Mouse (Mus musculus) embryonic fibroblast, embryonic 13.5 days (primary cell): ENCODE data around the gene 3110082I17Rik. TPM values are rescaled to one million over a fixed set of nuclear protein-coding genes. Genes with fewer than 3 reads are reported as not detected.

Source experiments
- H3K27ac ChIP-seq: 2 replicates; pipeline ENCODE4 v1.5.1; 2012; ENCODE audit warnings: low read length, control low read depth, inconsistent platforms; ENCODE audit not compliant: insufficient read depth
- H3K4me1 ChIP-seq: 2 replicates; pipeline ENCODE4 v1.6.1; 2011; ENCODE audit warnings: low read length; ENCODE audit not compliant: control insufficient read depth, insufficient read depth
- H3K4me3 ChIP-seq: 2 replicates; pipeline ENCODE4 v1.5.1; 2011; ENCODE audit warnings: mild to moderate bottlenecking, control low read depth, low read length; ENCODE audit not compliant: insufficient read depth
- CTCF ChIP-seq: IDR thresholded peaks from 2 replicates; pipeline ENCODE4 v1.5.1; 2011; ENCODE audit warnings: mild to moderate bottlenecking, control low read depth, low read length, moderate library complexity, borderline replicate concordance; ENCODE audit not compliant: insufficient read depth
- POLR2A ChIP-seq: IDR thresholded peaks from 2 replicates; pipeline ENCODE4 v1.6.1; 2011; ENCODE audit warnings: low read depth, mild to moderate bottlenecking, control low read depth, low read length, moderate library complexity
- polyA plus RNA-seq: library from polyadenylated mRNA; stranded (reverse); fragments of >200 nt; gene quantifications from 2 replicates; pipeline ENCODE4 v1.2.4, GENCODE M21; 2011; ENCODE audit warnings: low read depth; ENCODE audit not compliant: missing spikeins, insufficient read length

The 3110082I17Rik gene
- polyA plus RNA-seq, 1 experiment: 15.3 TPM

- Histone ChIP-seq H3K4me3 (no peak overlapping the region), H3K4me1 (no peaks in the 10 kb centered on the region), H3K27ac (no peak overlapping the region)
- no peak for TF ChIP-seq CTCF
- no peak for TF ChIP-seq POLR2A
Measured at GRCm38 (mm10) chr5:139351628-139352027, 108.7 kb downstream of the 3110082I17Rik start.

GRCm38 (mm10) chr5:139351134-139351533 is 109.2 kb downstream of the 3110082I17Rik start, which contains the start of gene Cox19:
TSS of gene Cox19 (minus strand) at chr5:139351418.
- Histone ChIP-seq H3K4me3 (no peak within 1 kb of the TSS), H3K27ac (no peak within 1 kb of the TSS), H3K4me1 (no peaks in the 10 kb centered on the region)
- no peak for TF ChIP-seq CTCF

- Histone ChIP-seq H3K4me1 (no peaks in the 10 kb centered on the region), H3K27ac (no peak overlapping the region), H3K4me3 (no peak overlapping the region)
- TF ChIP-seq CTCF (no peak), POLR2A (no peak)
Measured at GRCm38 (mm10) chr5:139349713-139350112, 110.6 kb downstream of the 3110082I17Rik start.

GRCm38 (mm10) chr5:139347225-139347624 is 113.1 kb downstream of the 3110082I17Rik start:
- TF ChIP-seq POLR2A (no peak), CTCF (no peak)
- H3K27ac ChIP-seq: no peak overlapping the region
- H3K4me1 ChIP-seq: no peaks in the 10 kb centered on the region
- no peak overlapping the region for H3K4me3 ChIP-seq

DNA sequence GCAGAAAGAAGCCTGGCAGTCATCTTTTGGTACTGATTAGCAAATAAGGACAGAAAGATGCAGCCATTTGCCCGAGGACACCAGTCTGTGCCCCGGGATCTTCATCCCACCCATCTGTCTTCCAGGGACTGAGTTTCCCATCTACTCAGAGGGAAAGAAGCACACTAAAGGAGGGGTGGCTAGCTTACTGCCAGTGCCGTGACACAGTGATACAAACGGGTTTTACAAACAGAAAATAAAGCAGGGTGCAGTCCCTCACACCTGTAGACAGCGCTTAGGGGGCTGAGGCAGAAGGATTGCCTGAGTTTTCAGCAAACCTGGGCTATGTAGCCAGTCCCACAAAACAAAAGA is 115.0 kb downstream of the 3110082I17Rik start:
- H3K4me3 ChIP-seq: no peak overlapping the region
- TF ChIP-seq CTCF: no peak
- no peak for TF ChIP-seq POLR2A
- H3K27ac ChIP-seq: no peak overlapping the region
- H3K4me1 ChIP-seq: no peaks in the 10 kb centered on the region

DNA sequence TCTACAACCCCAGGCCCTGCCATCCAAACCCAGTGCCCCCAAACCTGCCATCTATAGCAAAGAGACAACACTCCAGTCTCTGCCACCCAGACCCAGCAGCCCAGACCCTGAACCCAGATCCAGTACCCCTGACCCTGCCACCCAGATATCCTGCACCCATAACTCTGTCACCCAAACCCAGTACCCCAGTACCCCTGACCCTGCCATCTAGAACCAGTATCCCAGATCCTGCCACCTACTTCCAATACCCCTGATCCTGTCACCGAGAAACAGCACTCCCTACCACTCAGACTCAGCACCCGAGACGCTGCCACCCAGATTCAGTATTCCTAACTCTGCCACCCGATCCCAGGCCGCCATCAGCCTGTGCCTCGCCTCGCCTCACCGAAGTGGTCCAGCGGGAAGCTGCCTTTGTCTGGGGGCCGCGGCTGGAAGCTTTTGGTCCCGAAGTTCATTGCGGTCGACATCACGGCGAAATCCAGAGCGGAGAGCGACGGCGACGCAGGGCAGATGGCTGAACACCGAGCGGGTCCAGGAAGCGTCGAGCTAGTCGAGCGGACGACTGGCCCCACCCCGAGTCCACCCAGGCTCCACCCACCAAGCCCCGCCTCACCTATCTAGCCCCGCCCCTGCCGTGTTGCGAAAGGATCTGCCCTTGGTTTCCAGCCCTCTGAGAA is 115.5 kb downstream of the 3110082I17Rik start:
- TF ChIP-seq POLR2A: peak; percentile 89
- no peak for TF ChIP-seq CTCF
- peak overlapping the region; percentile 75 for H3K4me3 ChIP-seq

GRCm38 (mm10) chr5:139344021-139344686 is 116.2 kb downstream of the 3110082I17Rik start:
- H3K4me1 ChIP-seq: no peaks in the 10 kb centered on the region
- H3K4me3 ChIP-seq: peak overlapping the region; percentile 75
- TF ChIP-seq POLR2A: no peak
- peak; percentile 82 for TF ChIP-seq CTCF
- H3K27ac ChIP-seq: no peak overlapping the region

More for the DNA sequence above, 115.5 kb downstream of the 3110082I17Rik start:
- Histone ChIP-seq H3K27ac (0 out of 2 replicates have a peak overlapping the region, but pooled peaks have one; percentile 17), H3K4me1 (no peaks in the 10 kb centered on the region)

DNA sequence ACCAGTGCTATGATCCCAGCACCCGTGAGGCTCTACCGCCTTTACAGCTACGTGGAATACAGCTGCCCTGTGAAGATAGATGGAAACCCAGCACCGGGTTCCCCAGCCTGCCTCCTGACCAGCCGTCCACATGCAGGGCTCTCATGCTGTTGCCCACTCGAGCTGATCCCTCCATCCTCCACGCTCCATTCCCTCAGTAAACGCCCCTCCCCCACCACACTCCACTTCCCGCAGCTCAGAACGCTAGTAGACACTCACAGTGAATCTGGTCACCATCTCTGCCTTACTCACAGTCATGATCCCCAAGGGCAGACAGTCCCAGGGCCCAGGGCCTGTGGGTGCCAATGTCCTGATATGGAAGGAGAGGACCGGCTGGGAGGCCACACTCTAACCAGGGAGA is 121.4 kb downstream of the 3110082I17Rik start:
- Histone ChIP-seq H3K4me1 (no peaks in the 10 kb centered on the region), H3K27ac (no peak overlapping the region), H3K4me3 (no peak overlapping the region)
- no peak for TF ChIP-seq CTCF
- TF ChIP-seq POLR2A: no peak

DNA sequence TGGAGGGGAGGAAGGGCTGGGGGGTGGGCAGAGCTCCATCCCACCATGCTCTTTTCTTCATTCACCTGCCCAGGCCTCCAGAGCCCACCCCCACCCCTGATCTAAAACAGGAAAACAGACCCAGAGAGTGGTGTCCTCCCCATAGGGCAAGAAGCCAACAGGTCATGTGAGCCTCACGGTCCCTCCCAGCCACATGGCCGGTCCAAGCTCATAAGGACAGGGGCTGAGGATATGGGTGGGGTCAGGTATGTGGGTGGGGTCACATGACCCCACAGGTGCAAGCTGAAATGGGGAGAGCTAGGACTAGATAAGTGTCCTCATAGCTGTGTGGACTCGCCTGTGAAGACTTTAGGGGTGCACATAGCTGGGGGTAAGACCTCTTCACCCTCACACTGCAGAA is 121.9 kb downstream of the 3110082I17Rik start:
- TF ChIP-seq CTCF (no peak), POLR2A (no peak)
- no peak overlapping the region for H3K27ac ChIP-seq
- no peaks in the 10 kb centered on the region for H3K4me1 ChIP-seq
- H3K4me3 ChIP-seq: no peak overlapping the region

- Histone ChIP-seq H3K4me3 (no peak overlapping the region), H3K27ac (no peak overlapping the region), H3K4me1 (no peaks in the 10 kb centered on the region)
- no peak for TF ChIP-seq CTCF
- no peak for TF ChIP-seq POLR2A
Measured at GRCm38 (mm10) chr5:139337826-139338370, 122.4 kb downstream of the 3110082I17Rik start.
